Mouse (Mus musculus): ENCODE results near the gene Elmo1. TPM values are rescaled to one million over a fixed set of nuclear protein-coding genes. Genes with fewer than 3 reads are reported as not detected.

The Elmo1 gene
- polyA plus RNA-seq, 1 experiment from 2014 or later = 43.2 TPM

GRCm38 (mm10) chr13:20050149-20050548 lies 40.2 kb upstream of the Elmo1 start:
- Histone ChIP-seq H3K36me3 (ENCODE audit: control insufficient read depth, insufficient read depth, low read length) (no peaks in the 10 kb centered on the region), H3K27ac (ENCODE audit: low read length) (no peak overlapping the region), H3K27me3 (ENCODE audit: control insufficient read depth, insufficient read depth, low read depth, low read length) (no peaks in the 10 kb centered on the region), H3K4me3 (ENCODE audit: low read depth, low read length) (no peak overlapping the region), H3K9ac (ENCODE audit: low read depth, low read length) (no peak overlapping the region), H3K4me2 (ENCODE audit: low read length) (no peak overlapping the region), H3K4me1 (ENCODE audit: control insufficient read depth, insufficient read depth, low read length) (peaks cover 8% of the 10 kb centered on the region), H3K9me3 (replicated peaks; ENCODE audit: control insufficient read depth, low read length, poor library complexity, severe bottlenecking) (no peaks in the 10 kb centered on the region)
- 91% methylated on average over 10 of the region's 10 CpGs for WGBS
- no peak for ATAC-seq

- WGBS = 93% methylated on average over 1 of the region's 1 CpGs
- Histone ChIP-seq H3K4me3 (ENCODE audit: low read depth, low read length) (no peak overlapping the region), H3K9me3 (replicated peaks; ENCODE audit: control insufficient read depth, low read length, poor library complexity, severe bottlenecking) (no peaks in the 10 kb centered on the region), H3K27me3 (ENCODE audit: control insufficient read depth, insufficient read depth, low read depth, low read length) (no peaks in the 10 kb centered on the region), H3K9ac (ENCODE audit: low read depth, low read length) (no peak overlapping the region), H3K4me2 (ENCODE audit: low read length) (no peak overlapping the region), H3K4me1 (ENCODE audit: control insufficient read depth, insufficient read depth, low read length) (no peaks in the 10 kb centered on the region), H3K36me3 (ENCODE audit: control insufficient read depth, insufficient read depth, low read length) (no peaks in the 10 kb centered on the region), H3K27ac (ENCODE audit: low read length) (no peak overlapping the region)
- no peak for ATAC-seq
Observed at GRCm38 (mm10) chr13:20057926-20058325, 32.5 kb upstream of the Elmo1 start.

GRCm38 (mm10) chr13:20061031-20061430 lies 29.4 kb upstream of the Elmo1 start:
- H3K4me1 ChIP-seq (ENCODE audit: control insufficient read depth, insufficient read depth, low read length) = no peaks in the 10 kb centered on the region
- WGBS = 77% methylated on average over 5 of the region's 5 CpGs

GRCm38 (mm10) chr13:20063331-20063730 lies 27.1 kb upstream of the Elmo1 start:
- Histone ChIP-seq H3K4me3 (ENCODE audit: low read depth, low read length) (no peak overlapping the region), H3K4me1 (ENCODE audit: control insufficient read depth, insufficient read depth, low read length) (no peaks in the 10 kb centered on the region), H3K27me3 (ENCODE audit: control insufficient read depth, insufficient read depth, low read depth, low read length) (no peaks in the 10 kb centered on the region), H3K4me2 (ENCODE audit: low read length) (no peak overlapping the region), H3K36me3 (ENCODE audit: control insufficient read depth, insufficient read depth, low read length) (no peaks in the 10 kb centered on the region), H3K27ac (ENCODE audit: low read length) (no peak overlapping the region), H3K9me3 (replicated peaks; ENCODE audit: control insufficient read depth, low read length, poor library complexity, severe bottlenecking) (0 out of 2 replicates have a peak, but pooled peaks cover 2% of the 10 kb centered on the region), H3K9ac (ENCODE audit: low read depth, low read length) (no peak overlapping the region)
- WGBS = 88% methylated on average over 5 of the region's 5 CpGs
- no peak for ATAC-seq

More at GRCm38 (mm10) chr13:20061031-20061430, 29.4 kb upstream of the Elmo1 start:
- ATAC-seq = no peak
- H3K27ac ChIP-seq (ENCODE audit: low read length) = no peak overlapping the region
- H3K4me2 ChIP-seq (ENCODE audit: low read length) = no peak overlapping the region
- H3K36me3 ChIP-seq (ENCODE audit: control insufficient read depth, insufficient read depth, low read length) = no peaks in the 10 kb centered on the region
- no peak overlapping the region for H3K9ac ChIP-seq (ENCODE audit: low read depth, low read length)
- no peaks in the 10 kb centered on the region for H3K27me3 ChIP-seq (ENCODE audit: control insufficient read depth, insufficient read depth, low read depth, low read length)
- no peaks in the 10 kb centered on the region for H3K9me3 ChIP-seq (replicated peaks; ENCODE audit: control insufficient read depth, low read length, poor library complexity, severe bottlenecking)
- no peak overlapping the region for H3K4me3 ChIP-seq (ENCODE audit: low read depth, low read length)

GRCm38 (mm10) chr13:20072043-20072442 lies 18.4 kb upstream of the Elmo1 start:
- no peak overlapping the region for H3K9ac ChIP-seq (ENCODE audit: low read depth, low read length)
- no peaks in the 10 kb centered on the region for H3K4me1 ChIP-seq (ENCODE audit: control insufficient read depth, insufficient read depth, low read length)
- H3K4me2 ChIP-seq (ENCODE audit: low read length) = no peak overlapping the region

GRCm38 (mm10) chr13:20072994-20073393 lies 17.4 kb upstream of the Elmo1 start:
- H3K9ac ChIP-seq (ENCODE audit: low read depth, low read length) = no peak overlapping the region
- no peaks in the 10 kb centered on the region for H3K4me1 ChIP-seq (ENCODE audit: control insufficient read depth, insufficient read depth, low read length)
- WGBS = 92% methylated on average over 5 of the region's 5 CpGs
- H3K27me3 ChIP-seq (ENCODE audit: control insufficient read depth, insufficient read depth, low read depth, low read length) = no peaks in the 10 kb centered on the region
- no peaks in the 10 kb centered on the region for H3K9me3 ChIP-seq (replicated peaks; ENCODE audit: control insufficient read depth, low read length, poor library complexity, severe bottlenecking)
- no peaks in the 10 kb centered on the region for H3K36me3 ChIP-seq (ENCODE audit: control insufficient read depth, insufficient read depth, low read length)
- H3K4me2 ChIP-seq (ENCODE audit: low read length) = no peak overlapping the region
- no peak overlapping the region for H3K4me3 ChIP-seq (ENCODE audit: low read depth, low read length)
- ATAC-seq = no peak
- no peak overlapping the region for H3K27ac ChIP-seq (ENCODE audit: low read length)

More at GRCm38 (mm10) chr13:20072043-20072442, 18.4 kb upstream of the Elmo1 start:
- Histone ChIP-seq H3K9me3 (replicated peaks; ENCODE audit: control insufficient read depth, low read length, poor library complexity, severe bottlenecking) (0 out of 2 replicates have a peak, but pooled peaks cover 2% of the 10 kb centered on the region), H3K36me3 (ENCODE audit: control insufficient read depth, insufficient read depth, low read length) (no peaks in the 10 kb centered on the region), H3K4me3 (ENCODE audit: low read depth, low read length) (no peak overlapping the region), H3K27ac (ENCODE audit: low read length) (no peak overlapping the region), H3K27me3 (ENCODE audit: control insufficient read depth, insufficient read depth, low read depth, low read length) (no peaks in the 10 kb centered on the region)
- ATAC-seq = no peak

GRCm38 (mm10) chr13:20076521-20076920 lies 13.9 kb upstream of the Elmo1 start:
- Histone ChIP-seq H3K27ac (ENCODE audit: low read length) (no peak overlapping the region), H3K4me1 (ENCODE audit: control insufficient read depth, insufficient read depth, low read length) (no peaks in the 10 kb centered on the region), H3K36me3 (ENCODE audit: control insufficient read depth, insufficient read depth, low read length) (no peaks in the 10 kb centered on the region), H3K9ac (ENCODE audit: low read depth, low read length) (no peak overlapping the region), H3K27me3 (ENCODE audit: control insufficient read depth, insufficient read depth, low read depth, low read length) (no peaks in the 10 kb centered on the region), H3K4me2 (ENCODE audit: low read length) (no peak overlapping the region), H3K4me3 (ENCODE audit: low read depth, low read length) (no peak overlapping the region), H3K9me3 (replicated peaks; ENCODE audit: control insufficient read depth, low read length, poor library complexity, severe bottlenecking) (no peaks in the 10 kb centered on the region)
- ATAC-seq = no peak
- WGBS = 89% methylated on average over 1 of the region's 1 CpGs

GRCm38 (mm10) chr13:20077237-20077636 lies 13.2 kb upstream of the Elmo1 start:
- Histone ChIP-seq H3K27me3 (ENCODE audit: control insufficient read depth, insufficient read depth, low read depth, low read length) (no peaks in the 10 kb centered on the region), H3K27ac (ENCODE audit: low read length) (no peak overlapping the region), H3K4me3 (ENCODE audit: low read depth, low read length) (no peak overlapping the region), H3K36me3 (ENCODE audit: control insufficient read depth, insufficient read depth, low read length) (no peaks in the 10 kb centered on the region), H3K9me3 (replicated peaks; ENCODE audit: control insufficient read depth, low read length, poor library complexity, severe bottlenecking) (no peaks in the 10 kb centered on the region), H3K4me2 (ENCODE audit: low read length) (no peak overlapping the region), H3K4me1 (ENCODE audit: control insufficient read depth, insufficient read depth, low read length) (no peaks in the 10 kb centered on the region), H3K9ac (ENCODE audit: low read depth, low read length) (no peak overlapping the region)
- no peak for ATAC-seq
- WGBS = 94% methylated on average over 3 of the region's 3 CpGs

GRCm38 (mm10) chr13:20090711-20091603 lies 561 bp downstream of the Elmo1 start:
- Histone ChIP-seq H3K9ac (ENCODE audit: low read depth, low read length) (peak overlapping the region; percentile 81), H3K4me1 (ENCODE audit: control insufficient read depth, insufficient read depth, low read length) (peaks cover 8% of the 10 kb centered on the region; the same call in 1 of the 2 replicates), H3K27me3 (ENCODE audit: control insufficient read depth, insufficient read depth, low read depth, low read length) (no peaks in the 10 kb centered on the region), H3K4me3 (ENCODE audit: low read depth, low read length) (peak overlapping the region; percentile 88), H3K27ac (ENCODE audit: low read length) (peak overlapping the region; percentile 73), H3K36me3 (ENCODE audit: control insufficient read depth, insufficient read depth, low read length) (no peaks in the 10 kb centered on the region), H3K9me3 (replicated peaks; ENCODE audit: control insufficient read depth, low read length, poor library complexity, severe bottlenecking) (no peaks in the 10 kb centered on the region), H3K4me2 (ENCODE audit: low read length) (peak overlapping the region; percentile 94)
- peak; percentile 87 for ATAC-seq
- under 1% methylated on average over 82 of the region's 93 CpGs for WGBS

All from midbrain, embryonic 16.5 days (tissue).